Mouse (Mus musculus) liver, postnatal 0 days (tissue): ENCODE results near the gene Tesk1.

Experiments
- CTCF ChIP-seq: sonication (generic); IDR thresholded peaks from 2 replicates; pipeline ENCODE4 v1.5.1; 2016; ENCODE audit warnings: antibody characterized with exemption, low read depth
- EP300 ChIP-seq: IDR thresholded peaks from 2 replicates; pipeline ENCODE4 v1.6.1; 2016; ENCODE audit warnings: antibody characterized with exemption, low read depth, mild to moderate bottlenecking

DNA sequence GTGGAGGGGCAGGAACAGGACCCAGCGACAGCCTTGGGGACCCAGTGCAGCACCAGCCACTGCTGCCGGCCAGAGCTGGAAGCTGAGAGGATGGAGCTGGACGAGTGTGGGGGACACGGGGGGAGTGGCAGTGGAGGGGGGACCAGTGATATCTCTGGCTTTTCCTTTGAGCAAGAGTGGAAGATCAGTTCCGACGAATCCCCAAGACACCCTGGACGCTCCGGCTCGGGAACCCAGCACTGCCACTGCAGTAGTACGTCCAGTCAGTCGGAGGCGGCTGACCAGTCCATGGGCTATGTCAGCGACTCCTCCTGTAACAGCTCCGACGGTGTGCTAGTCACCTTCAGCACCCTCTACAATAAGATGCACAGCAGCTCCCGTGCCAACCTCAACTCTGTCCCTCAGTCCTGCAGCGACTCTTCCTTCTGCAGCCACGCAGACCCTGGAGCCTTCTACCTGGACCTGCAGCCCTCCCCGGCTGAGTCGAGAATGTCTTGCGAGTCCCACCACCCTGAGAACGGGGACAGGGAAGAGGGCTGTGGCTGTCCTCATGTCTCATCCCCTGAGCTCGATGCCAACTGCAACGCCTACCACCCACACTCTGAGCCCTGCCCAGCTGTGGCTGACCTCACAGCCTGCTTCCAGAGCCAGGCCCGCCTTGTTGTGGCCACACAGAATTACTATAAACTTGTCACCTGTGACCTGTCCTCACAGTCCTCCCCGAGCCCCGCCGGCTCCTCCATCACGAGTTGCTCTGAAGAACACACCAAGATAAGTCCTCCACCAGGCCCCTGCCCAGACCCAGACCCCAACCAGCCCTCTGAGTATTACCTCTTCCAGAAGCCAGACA lies 26.3 kb upstream of the Tesk1 start:
- TF ChIP-seq CTCF (no peak), EP300 (no peak)
